Mouse (Mus musculus): ENCODE data around the gene Ptger4. TPM values are rescaled to one million over a fixed set of nuclear protein-coding genes. Genes with fewer than 3 reads are reported as not detected.
A peak's percentile ranks its signal among the peaks of the same experiment; 100 is the strongest.

Ptger4 gene
- total RNA-seq, 2 experiments from 2014 or later, result 0.82 to 1.1 TPM

DNA sequence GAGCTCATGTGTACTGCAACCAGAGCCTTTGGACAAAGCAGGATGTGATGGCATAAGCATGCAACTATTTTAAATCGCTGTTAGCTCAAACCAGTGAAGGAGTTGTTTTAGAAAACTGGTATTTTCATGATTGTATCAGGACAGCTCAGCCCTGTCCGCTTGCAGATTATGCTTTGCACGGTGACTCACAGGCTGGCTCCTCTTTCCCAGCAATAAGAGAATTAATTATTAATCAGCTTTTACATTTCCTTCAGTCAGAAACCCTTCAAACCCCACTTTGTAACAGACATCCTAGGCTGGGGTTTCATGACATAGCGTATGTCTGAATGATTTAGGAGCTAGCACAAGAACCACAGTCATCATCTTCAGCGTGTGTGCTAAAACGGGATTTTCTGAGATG is 23.5 kb downstream of the Ptger4 start:
- no peak for DNase-seq (ENCODE audit: low spot score in 2 of 2)
- no peak overlapping the region for H3K27ac ChIP-seq
- H3K4me3 ChIP-seq, result no peak overlapping the region
- TF ChIP-seq CTCF (conservative IDR thresholded peaks at IDR 0.05), result no peak

DNA sequence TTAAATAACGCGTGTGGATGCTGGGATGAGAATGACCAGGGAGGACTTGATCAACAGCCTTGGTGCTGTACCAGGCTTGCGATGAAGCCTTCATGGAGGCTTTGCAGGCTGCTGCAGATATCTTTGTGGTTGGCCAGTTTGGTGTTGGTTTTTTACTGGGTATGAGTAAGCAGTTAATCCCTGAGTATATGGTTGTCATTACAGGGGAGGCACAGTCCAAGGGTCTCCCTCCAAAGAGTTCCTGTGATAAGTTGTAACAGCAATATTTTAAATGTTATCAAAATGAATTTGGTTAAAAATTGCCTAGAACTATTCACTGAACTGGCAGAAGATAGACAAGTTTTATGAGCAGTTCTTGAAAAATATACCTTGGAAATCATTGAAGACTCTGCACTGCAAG is 34.9 kb downstream of the Ptger4 start:
- H3K27ac ChIP-seq, result no peak overlapping the region
- TF ChIP-seq CTCF (conservative IDR thresholded peaks at IDR 0.05), result no peak
- no peak overlapping the region for H3K4me3 ChIP-seq
- no peak for DNase-seq (ENCODE audit: low spot score in 2 of 2)

DNA sequence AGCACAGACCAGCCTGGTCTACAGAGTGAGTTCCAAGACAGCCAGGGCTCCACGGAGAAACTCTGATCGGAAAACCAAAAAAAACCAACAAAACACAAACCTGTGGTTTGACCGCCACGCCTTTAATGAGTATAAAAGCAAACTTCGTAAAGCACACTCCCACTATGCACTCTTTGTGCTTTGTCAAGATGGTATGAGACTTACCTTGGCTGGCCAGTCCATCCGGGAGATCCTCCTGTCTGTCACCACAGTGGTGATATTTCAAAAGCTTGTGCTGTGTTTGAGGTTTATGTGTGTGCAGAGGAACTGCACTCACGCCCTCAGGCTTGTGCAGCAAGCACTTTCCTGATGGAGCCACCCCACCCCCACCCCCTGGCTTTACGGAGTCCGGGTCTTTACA is 38.8 kb downstream of the Ptger4 start:
- H3K27ac ChIP-seq, result no peak overlapping the region

DNA sequence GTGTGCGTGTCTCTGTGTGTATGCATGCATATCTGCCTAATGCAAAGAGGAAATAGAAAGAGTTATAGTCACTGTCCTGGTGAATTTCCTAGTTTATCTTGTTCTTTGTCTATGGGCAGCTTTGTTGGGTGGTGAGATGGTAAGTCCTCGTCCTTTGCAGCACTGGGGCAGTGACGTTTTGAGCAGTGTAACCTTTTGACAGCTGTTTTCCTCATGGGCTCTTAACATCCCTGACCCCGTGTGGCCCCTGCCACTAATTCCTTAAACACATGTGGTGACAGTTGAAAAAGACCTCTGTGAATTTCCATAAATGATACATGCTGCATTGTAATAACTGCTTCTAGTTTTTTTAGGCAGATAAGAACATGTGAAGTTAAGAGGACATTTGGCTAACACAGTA is 47.3 kb downstream of the Ptger4 start:
- Histone ChIP-seq H3K4me3 (no peak overlapping the region), H3K27ac (no peak overlapping the region)
- DNase-seq (ENCODE audit: low spot score in 2 of 2), result no peak
- no peak for TF ChIP-seq CTCF (conservative IDR thresholded peaks at IDR 0.05)

More for the DNA sequence above, 38.8 kb downstream of the Ptger4 start:
- TF ChIP-seq CTCF (conservative IDR thresholded peaks at IDR 0.05), result no peak
- H3K4me3 ChIP-seq, result no peak overlapping the region
- no peak for DNase-seq (ENCODE audit: low spot score in 2 of 2)

DNA sequence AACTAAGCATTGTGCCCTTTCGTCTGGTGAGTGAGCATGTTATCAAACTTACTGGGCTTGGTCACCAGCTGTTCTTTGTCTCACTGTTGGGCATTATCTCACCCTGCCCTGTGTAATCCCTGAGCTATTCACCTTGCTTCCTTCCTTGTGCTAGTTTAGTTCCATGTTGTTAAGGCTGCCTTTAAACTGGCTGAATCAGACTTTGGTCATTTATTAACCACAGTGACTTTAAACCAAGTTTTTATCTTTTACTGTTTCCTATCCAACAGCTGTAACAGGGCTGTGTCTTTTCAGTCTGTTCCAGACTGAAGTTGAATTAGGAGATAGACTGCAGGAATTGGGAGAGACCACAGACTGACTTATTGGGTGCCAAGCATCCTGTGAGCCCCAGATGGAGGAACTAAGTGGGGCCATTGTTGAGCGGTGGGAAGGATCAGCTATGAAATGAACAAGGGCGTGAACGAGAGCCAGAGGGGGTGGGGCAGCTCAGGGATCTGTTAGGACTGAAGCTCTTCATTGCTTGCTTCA is 47.9 kb downstream of the Ptger4 start:
- TF ChIP-seq CTCF (conservative IDR thresholded peaks at IDR 0.05), result no peak
- H3K27ac ChIP-seq, result no peak overlapping the region
- no peak overlapping the region for H3K4me3 ChIP-seq
- no peak for DNase-seq (ENCODE audit: low spot score in 2 of 2)

DNA sequence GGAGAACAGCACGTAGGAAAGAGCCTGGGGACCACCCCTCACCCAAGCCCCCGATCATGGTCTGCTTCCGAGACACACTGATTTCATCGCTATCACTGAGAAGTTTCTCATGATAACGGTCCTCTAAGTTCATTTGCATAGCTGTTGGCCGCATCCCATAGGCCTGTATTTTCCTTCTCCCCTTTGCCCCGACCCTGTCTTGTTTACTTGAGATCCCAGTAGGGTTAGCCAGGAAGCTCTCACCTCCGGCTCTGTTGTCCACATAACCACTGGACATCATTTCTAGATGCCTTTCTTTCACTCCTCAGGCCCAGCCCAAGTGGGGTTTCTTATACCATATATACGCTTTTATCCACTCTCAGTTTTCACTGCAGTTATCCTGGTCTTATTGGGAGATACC is 49.1 kb downstream of the Ptger4 start:
- TF ChIP-seq CTCF (conservative IDR thresholded peaks at IDR 0.05), result no peak

DNA sequence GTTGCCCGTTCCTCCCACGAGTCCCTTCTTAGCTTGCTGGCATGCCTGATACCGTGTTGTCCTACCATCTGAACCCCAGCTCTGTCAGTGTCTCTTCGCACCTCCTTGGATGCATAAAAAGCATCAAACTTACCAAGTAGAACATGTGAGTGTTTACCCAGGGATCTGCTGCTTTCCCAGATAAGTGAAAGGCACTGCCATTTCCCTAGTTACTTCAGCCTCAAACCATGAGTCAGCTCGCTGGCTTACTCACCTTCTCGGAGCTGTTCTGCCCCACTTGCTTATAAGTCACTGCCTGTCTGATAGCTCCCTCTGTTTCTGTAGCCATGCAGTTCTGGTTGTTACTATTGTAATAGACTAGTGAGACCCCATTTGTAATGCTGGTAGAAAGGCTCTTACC is 49.5 kb downstream of the Ptger4 start:
- no peak overlapping the region for H3K4me3 ChIP-seq
- DNase-seq (ENCODE audit: low spot score in 2 of 2), result no peak
- H3K27ac ChIP-seq, result no peak overlapping the region
- no peak for TF ChIP-seq CTCF (conservative IDR thresholded peaks at IDR 0.05)

More for the DNA sequence above, 49.1 kb downstream of the Ptger4 start:
- Histone ChIP-seq H3K4me3 (no peak overlapping the region), H3K27ac (no peak overlapping the region)
- no peak for DNase-seq (ENCODE audit: low spot score in 2 of 2)

DNA sequence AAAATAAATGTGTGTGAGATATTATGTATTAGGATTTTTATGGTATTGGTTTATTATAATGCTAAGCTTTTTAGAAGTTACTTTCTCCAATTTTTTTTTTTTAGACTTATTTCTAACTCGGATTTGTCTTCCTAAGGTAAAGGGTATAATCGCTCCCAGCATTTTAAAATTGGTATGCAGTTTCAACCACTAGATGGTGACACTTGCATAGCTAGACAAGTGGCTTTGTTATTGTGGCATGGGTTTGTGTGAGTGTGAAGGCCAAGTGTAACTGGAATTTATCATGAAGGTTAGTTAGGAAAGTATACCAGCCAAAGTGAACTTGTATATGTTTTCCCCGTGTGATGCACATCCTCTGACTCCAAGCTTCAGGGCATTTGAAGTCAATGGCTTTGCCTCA is 50.2 kb downstream of the Ptger4 start:
- Histone ChIP-seq H3K4me3 (no peak overlapping the region), H3K27ac (no peak overlapping the region)
- DNase-seq (ENCODE audit: low spot score in 2 of 2), result peak in 1 of 2 experiments; percentile 26
- peak; percentile 78 for TF ChIP-seq CTCF (conservative IDR thresholded peaks at IDR 0.05)

DNA sequence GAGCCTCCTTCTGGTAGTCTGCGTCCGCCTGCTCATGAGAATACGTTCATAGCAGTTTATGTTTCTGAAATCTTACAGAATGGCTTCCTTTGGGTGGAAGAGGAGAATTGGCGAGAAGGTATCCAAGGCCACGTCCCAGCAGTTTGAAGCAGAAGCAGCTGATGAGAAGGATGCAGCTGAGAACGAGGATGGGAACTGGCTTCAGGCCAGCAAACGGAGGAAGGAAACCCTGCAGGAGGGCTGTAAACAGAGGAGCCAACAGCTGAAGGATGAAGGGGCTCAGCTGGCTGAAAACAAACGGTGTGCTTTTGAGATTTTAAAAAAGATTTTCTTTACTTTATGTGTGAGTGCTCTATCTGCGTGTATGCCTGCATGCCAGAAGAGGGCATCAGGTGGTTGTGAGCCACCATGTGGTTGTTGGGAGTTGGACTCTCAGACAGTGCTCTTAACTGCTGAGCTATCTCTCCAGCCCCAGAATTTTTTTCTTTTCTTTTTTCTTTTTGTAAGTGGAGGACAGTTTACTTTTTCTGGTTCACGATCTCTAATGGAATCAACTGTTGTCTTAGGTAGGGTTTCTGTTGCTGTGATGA is 54.4 kb downstream of the Ptger4 start:
- Histone ChIP-seq H3K27ac (peak overlapping the region; percentile 40; the same call in 1 of the 2 replicates), H3K4me3 (no peak overlapping the region)
- no peak for DNase-seq (ENCODE audit: low spot score in 2 of 2)
- TF ChIP-seq CTCF (conservative IDR thresholded peaks at IDR 0.05), result peak; percentile 65

DNA sequence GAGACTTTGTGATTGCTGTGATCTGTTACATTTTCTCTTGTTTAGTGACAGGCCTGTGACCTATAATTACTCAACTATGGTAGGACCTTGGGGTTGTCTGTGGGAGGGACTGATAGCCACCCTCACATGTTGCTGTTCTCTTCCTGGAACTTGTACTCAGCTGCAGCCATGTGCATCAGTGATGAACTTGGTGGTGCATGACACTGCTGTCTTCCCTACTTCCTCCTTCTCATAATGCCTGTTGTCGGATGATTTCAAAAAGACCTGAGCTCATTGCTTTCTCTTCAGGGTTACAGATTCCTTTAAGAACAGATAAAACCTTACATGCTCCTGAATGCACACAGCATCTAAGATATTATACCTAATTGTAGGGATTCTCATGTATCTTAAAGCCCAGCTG is 56.0 kb downstream of the Ptger4 start:
- no peak overlapping the region for H3K27ac ChIP-seq
- DNase-seq (ENCODE audit: low spot score in 2 of 2), result no peak
- TF ChIP-seq CTCF (conservative IDR thresholded peaks at IDR 0.05), result no peak
- no peak overlapping the region for H3K4me3 ChIP-seq

DNA sequence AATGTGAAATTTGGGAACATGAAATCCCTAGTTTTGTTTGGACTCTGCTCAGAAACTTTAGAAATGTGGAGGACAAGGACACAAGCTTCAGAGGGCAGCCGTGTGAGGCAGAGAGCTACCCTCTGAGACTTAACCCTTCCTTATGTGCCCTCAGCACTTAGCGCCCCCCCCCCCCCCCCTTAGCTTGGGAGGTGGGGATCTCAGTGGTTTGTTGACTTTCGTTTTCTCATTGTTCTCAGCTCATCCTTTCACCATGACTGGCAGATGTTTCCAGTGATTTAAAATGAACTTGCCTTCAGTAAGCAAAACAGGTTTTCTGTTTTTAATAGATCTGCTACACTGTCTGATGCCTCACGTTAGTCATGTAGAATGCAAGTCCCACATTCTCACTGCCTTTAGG is 56.9 kb downstream of the Ptger4 start:
- H3K4me3 ChIP-seq, result peak overlapping the region; percentile 92; the same call in 1 of the 2 replicates
- no peak for TF ChIP-seq CTCF (conservative IDR thresholded peaks at IDR 0.05)
- H3K27ac ChIP-seq, result no peak overlapping the region; the same call in 1 of the 2 replicates
- DNase-seq (ENCODE audit: low spot score in 2 of 2), result no peak

DNA sequence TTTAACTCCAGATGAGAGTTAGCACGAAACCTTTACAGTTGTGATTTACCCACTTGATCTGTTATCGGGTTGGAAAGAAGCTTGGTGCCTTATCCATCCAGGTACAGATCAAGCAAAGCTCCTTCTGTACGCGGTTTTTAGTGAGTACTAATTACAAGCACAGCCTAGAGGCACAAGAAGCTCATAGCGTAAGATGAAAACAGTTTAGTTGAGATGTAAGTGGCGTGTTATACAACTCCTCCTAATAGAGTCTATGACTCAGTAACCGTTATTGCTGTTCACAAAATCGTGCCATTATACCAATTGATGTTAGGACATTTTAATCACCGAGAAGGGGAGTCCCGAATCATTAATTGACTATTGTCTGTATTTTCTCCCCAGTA is 57.7 kb downstream of the Ptger4 start:
- TF ChIP-seq CTCF (conservative IDR thresholded peaks at IDR 0.05), result no peak
- DNase-seq (ENCODE audit: low spot score in 2 of 2), result no peak
- Histone ChIP-seq H3K4me3 (peak overlapping the region; percentile 92), H3K27ac (peak overlapping the region; percentile 97)

DNA sequence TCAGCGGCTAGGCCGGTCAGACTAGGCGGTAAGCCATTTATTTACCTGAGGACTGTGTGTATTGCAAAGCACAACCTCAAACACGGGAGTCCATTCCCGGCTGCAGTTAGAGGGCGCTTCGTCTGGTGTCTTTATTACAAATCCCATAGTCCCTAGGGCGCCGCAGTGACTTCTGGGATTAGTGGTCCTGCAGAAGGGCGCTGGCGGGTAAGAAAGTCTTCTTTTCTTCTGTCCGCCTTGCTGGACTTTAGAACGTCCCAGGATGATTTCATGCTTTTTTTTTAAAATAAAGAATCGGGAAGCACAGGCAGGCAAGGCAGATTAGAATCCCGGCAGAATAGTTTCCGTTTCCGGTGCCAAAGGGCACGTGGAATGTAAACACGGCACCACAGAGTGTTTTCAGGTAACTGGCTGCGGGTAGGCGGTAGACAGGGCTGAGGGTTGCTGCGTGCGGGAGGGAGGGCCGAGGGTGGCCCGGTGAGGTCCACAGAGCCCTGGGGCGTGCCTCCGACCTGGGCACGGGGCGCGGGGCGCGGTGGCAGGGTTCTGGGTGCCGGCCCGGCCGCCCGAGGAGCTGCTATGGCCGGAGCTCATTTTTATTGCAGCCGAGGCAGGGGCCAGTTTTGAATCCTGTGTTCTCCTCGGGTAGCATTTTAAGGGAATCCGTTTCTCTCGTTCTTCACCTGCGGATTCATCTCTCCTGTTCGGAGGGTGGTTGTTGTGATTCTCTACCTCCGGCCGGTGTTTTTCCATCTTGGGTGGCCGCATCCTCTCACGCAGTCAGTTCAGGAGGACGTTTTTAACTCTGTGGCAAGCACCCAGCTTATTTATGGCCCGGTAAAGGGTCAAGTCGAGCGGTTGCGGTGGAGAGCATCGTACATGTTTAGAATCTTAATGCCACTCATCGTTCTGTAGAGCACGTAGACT is 58.4 kb downstream of the Ptger4 start, which contains the start of gene Ttc33:
Gene Ttc33, plus strand, starts transcription at position 160 of the 927 bp plus-strand sequence.
- H3K4me3 ChIP-seq, result peak within 1 kb of the TSS; percentile 92
- peak; percentile 75 to 82 for DNase-seq (ENCODE audit: low spot score in 2 of 2)
- H3K27ac ChIP-seq, result peak within 1 kb of the TSS; percentile 97
- peak; percentile 58 for TF ChIP-seq CTCF (conservative IDR thresholded peaks at IDR 0.05)

Data from layer of hippocampus, adult 2 months (tissue).